Mouse (Mus musculus) heart, embryonic 11.5 days (tissue): ENCODE results near the gene Trim47. TPM values are rescaled to one million over a fixed set of nuclear protein-coding genes. Genes with fewer than 3 reads are reported as not detected.
A peak's percentile ranks its signal among the peaks of the same experiment; 100 is the strongest.

Experiments used
- ATAC-seq: fragments of 200-750 bp; cut with Nextera tagmentation; replicated peaks from 2 replicates; pipeline ENCODE4 v1.8.0; 2017; ENCODE audit warnings: moderate library complexity; ENCODE audit not compliant: insufficient number of reproducible peaks, low FRiP score, low TSS enrichment
- H3K27ac ChIP-seq: fragments of 300-500 bp; sonication (generic); 2 replicates; pipeline ENCODE4 v1.5.1; 2014; ENCODE audit warnings: mild to moderate bottlenecking, low read depth, low read length
- H3K27me3 ChIP-seq: fragments of 300-500 bp; sonication (generic); 2 replicates; pipeline ENCODE4 v1.6.1; 2014; ENCODE audit warnings: mild to moderate bottlenecking, low read length, mixed read lengths; ENCODE audit not compliant: control insufficient read depth, insufficient read depth
- H3K36me3 ChIP-seq: fragments of 300-500 bp; sonication (generic); 2 replicates; pipeline ENCODE4 v1.6.1; 2014; ENCODE audit warnings: mild to moderate bottlenecking, low read length, moderate library complexity, mixed read lengths; ENCODE audit not compliant: control insufficient read depth, insufficient read depth
- H3K4me1 ChIP-seq: fragments of 300-500 bp; sonication (generic); 2 replicates; pipeline ENCODE4 v1.6.1; 2014; ENCODE audit warnings: low read length; ENCODE audit not compliant: control insufficient read depth, insufficient read depth
- H3K4me2 ChIP-seq: fragments of 300-500 bp; sonication (generic); 2 replicates; pipeline ENCODE4 v1.6.1; 2014; ENCODE audit warnings: mild to moderate bottlenecking, moderate library complexity
- H3K4me3 ChIP-seq: fragments of 300-500 bp; sonication (generic); 2 replicates; pipeline ENCODE4 v1.5.1; 2014; ENCODE audit warnings: low read depth, low read length
- H3K9ac ChIP-seq: fragments of 300-500 bp; sonication (generic); 2 replicates; pipeline ENCODE4 v1.6.1; 2014; ENCODE audit warnings: mild to moderate bottlenecking, low read depth, low read length, moderate library complexity
- H3K9me3 ChIP-seq: fragments of 300-500 bp; sonication (generic); replicated peaks from 2 replicates; pipeline ENCODE4 v1.6.1; 2016; ENCODE audit warnings: low read length; ENCODE audit not compliant: control insufficient read depth
- WGBS: fragments of 180-500 bp; shearing (Covaris S2); extraction: QIAGEN DNeasy Blood & Tissue Kit; methylation state at CpG from one replicate; pipeline ENCODE4 v1.1.7; 2014; ENCODE audit not compliant: insufficient replicate concordance; 5-methylcytosine and 5-hydroxymethylcytosine counted together
- polyA plus RNA-seq: library from polyadenylated mRNA; unstranded; fragments of >200 nt; fragmentation: Nextera tagmentation; extraction: Ambion mirVana; gene quantifications from 2 replicates; pipeline ENCODE4 v1.2.1, GENCODE M21; 2014

The Trim47 gene
- polyA plus RNA-seq, 1 experiment from 2014 or later, result 38.3 TPM

- H3K4me1 ChIP-seq, result peaks cover 8% of the 10 kb centered on the region
- WGBS, result 80% methylated on average over 3 of the region's 3 CpGs
- no peaks in the 10 kb centered on the region for H3K27me3 ChIP-seq
- no peak overlapping the region for H3K4me2 ChIP-seq
- H3K9me3 ChIP-seq, result no peaks in the 10 kb centered on the region
- no peak overlapping the region for H3K27ac ChIP-seq
- H3K9ac ChIP-seq, result no peak overlapping the region
- peaks cover 23% of the 10 kb centered on the region for H3K36me3 ChIP-seq
- ATAC-seq, result no peak
- H3K4me3 ChIP-seq, result no peak overlapping the region
These were observed 16.5 kb upstream of the Trim47 start for GRCm38 (mm10) chr11:116143468-116143867.

- H3K4me2 ChIP-seq, result 0 out of 2 replicates have a peak overlapping the region, but pooled peaks have one; percentile 3
- 63% methylated on average over 10 of the region's 10 CpGs for WGBS
- H3K9ac ChIP-seq, result peak overlapping the region; percentile 54; the same call in 1 of the 2 replicates
- peak; percentile 40; the same call in 1 of the 2 replicates for ATAC-seq
- no peaks in the 10 kb centered on the region for H3K9me3 ChIP-seq
- H3K4me1 ChIP-seq, result peaks cover 9% of the 10 kb centered on the region; the same call in 1 of the 2 replicates
- no peaks in the 10 kb centered on the region for H3K27me3 ChIP-seq
- peak overlapping the region; percentile 67; the same call in 1 of the 2 replicates for H3K27ac ChIP-seq
- no peak overlapping the region for H3K4me3 ChIP-seq
- peaks cover 23% of the 10 kb centered on the region for H3K36me3 ChIP-seq
These were observed 15.4 kb upstream of the Trim47 start for GRCm38 (mm10) chr11:116142211-116142991.

GRCm38 (mm10) chr11:116138468-116139138 lies 11.6 kb upstream of the Trim47 start, which contains the start of gene Mrpl38:
Gene Mrpl38 (minus strand): TSS chr11:116138868.
- peak within 1 kb of the TSS; percentile 74 for H3K4me3 ChIP-seq
- WGBS, result under 1% methylated on average over 60 of the region's 60 CpGs
- peak within 1 kb of the TSS; percentile 75 for H3K4me2 ChIP-seq
- peak within 1 kb of the TSS; percentile 65 for H3K27ac ChIP-seq
- H3K4me1 ChIP-seq, result peaks cover 9% of the 10 kb centered on the region; the same call in 1 of the 2 replicates
- ATAC-seq, result peak; percentile 90
- H3K36me3 ChIP-seq, result peaks cover 10% of the 10 kb centered on the region; the same call in 1 of the 2 replicates
- H3K27me3 ChIP-seq, result no peaks in the 10 kb centered on the region
- peak within 1 kb of the TSS; percentile 87 for H3K9ac ChIP-seq
- H3K9me3 ChIP-seq, result no peaks in the 10 kb centered on the region

- Histone ChIP-seq H3K9ac (peak overlapping the region; percentile 87), H3K4me2 (peak overlapping the region; percentile 75), H3K36me3 (peaks cover 10% of the 10 kb centered on the region; the same call in 1 of the 2 replicates), H3K27ac (peak overlapping the region; percentile 65), H3K27me3 (no peaks in the 10 kb centered on the region), H3K4me1 (peaks cover 9% of the 10 kb centered on the region; the same call in 1 of the 2 replicates), H3K4me3 (peak overlapping the region; percentile 74), H3K9me3 (no peaks in the 10 kb centered on the region)
- WGBS, result 1% methylated on average over 20 of the region's 20 CpGs
- no peak for ATAC-seq
These were observed 11.1 kb upstream of the Trim47 start for GRCm38 (mm10) chr11:116138096-116138467.

GRCm38 (mm10) chr11:116134171-116134570 lies 7.2 kb upstream of the Trim47 start:
- Histone ChIP-seq H3K4me3 (no peak overlapping the region), H3K27ac (no peak overlapping the region), H3K4me2 (no peak overlapping the region), H3K9me3 (no peaks in the 10 kb centered on the region), H3K36me3 (peaks cover 4% of the 10 kb centered on the region; the same call in 1 of the 2 replicates), H3K9ac (no peak overlapping the region), H3K4me1 (peaks cover 21% of the 10 kb centered on the region), H3K27me3 (no peaks in the 10 kb centered on the region)
- whole genome bisulfite sequencing, result 76% methylated on average over 10 of the region's 10 CpGs
- ATAC-seq, result no peak

- no peaks in the 10 kb centered on the region for H3K27me3 ChIP-seq
- H3K9ac ChIP-seq, result no peak overlapping the region
- H3K4me2 ChIP-seq, result no peak overlapping the region
- H3K36me3 ChIP-seq, result peaks cover 4% of the 10 kb centered on the region; the same call in 1 of the 2 replicates
- WGBS, result 66% methylated on average over 5 of the region's 5 CpGs
- peaks cover 19% of the 10 kb centered on the region for H3K4me1 ChIP-seq
- H3K27ac ChIP-seq, result no peak overlapping the region
- ATAC-seq, result no peak
- H3K4me3 ChIP-seq, result no peak overlapping the region
- H3K9me3 ChIP-seq, result no peaks in the 10 kb centered on the region
These were observed 6.5 kb upstream of the Trim47 start for GRCm38 (mm10) chr11:116133497-116133896.

- ATAC-seq, result no peak
- WGBS, result 81% methylated on average over 16 of the region's 16 CpGs
- Histone ChIP-seq H3K9me3 (no peaks in the 10 kb centered on the region), H3K9ac (no peak overlapping the region), H3K4me1 (peaks cover 23% of the 10 kb centered on the region), H3K27ac (no peak overlapping the region), H3K36me3 (peaks cover 4% of the 10 kb centered on the region; the same call in 1 of the 2 replicates), H3K27me3 (no peaks in the 10 kb centered on the region), H3K4me2 (no peak overlapping the region), H3K4me3 (no peak overlapping the region)
These were observed 5.6 kb upstream of the Trim47 start for GRCm38 (mm10) chr11:116132366-116133333.
